Mouse (Mus musculus): ENCODE measurements at regions not wholly inside any gene's neighbourhood (a gene's known extent, or its start where the extent isn't known, plus 50 kb on each side); places are given as distances from the start of the nearest gene placed in this dataset.

DNA sequence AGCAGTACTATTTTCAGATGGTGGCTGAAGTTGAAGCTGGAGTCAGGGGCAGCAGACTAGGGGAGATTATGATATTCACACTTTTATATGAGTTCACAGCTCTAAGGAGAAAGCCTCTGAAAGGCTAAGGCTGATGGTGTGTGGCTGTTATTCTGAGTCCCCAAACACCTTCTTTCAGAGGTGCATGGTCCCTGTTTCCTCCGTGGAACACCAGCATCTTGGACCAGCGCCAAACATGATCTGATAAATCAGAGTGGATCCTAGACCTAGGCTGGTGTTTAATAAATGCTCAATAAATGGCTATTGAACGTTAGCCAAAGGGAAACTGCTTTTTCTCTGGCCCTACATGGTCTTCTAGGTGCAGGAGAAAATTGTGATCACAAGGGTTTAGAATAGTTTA lies 269.2 kb downstream of the Agtpbp1 start:
- DNase-seq (ENCODE audit: low read depth, low spot score) = no peak

DNA sequence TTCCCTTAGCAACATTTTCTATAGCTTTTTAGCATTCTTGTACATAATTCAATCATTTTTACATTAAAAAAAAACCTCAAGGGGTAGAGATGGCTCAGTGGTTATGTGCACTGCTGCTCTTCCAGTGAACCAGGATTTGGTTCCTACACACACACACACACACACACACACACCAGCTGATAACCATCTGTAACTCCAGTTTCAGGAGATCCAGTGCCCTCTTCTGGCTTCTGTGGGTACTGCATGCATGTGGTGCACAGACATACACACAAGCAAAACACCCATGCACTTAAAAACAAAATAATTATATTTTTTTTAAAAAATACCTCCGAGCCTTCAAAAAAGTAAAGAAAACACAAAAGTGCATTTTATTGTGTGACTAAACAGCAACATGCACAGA lies 270.6 kb downstream of the Agtpbp1 start:
- peak; percentile 2 for DNase-seq (ENCODE audit: low read depth, low spot score)

DNA sequence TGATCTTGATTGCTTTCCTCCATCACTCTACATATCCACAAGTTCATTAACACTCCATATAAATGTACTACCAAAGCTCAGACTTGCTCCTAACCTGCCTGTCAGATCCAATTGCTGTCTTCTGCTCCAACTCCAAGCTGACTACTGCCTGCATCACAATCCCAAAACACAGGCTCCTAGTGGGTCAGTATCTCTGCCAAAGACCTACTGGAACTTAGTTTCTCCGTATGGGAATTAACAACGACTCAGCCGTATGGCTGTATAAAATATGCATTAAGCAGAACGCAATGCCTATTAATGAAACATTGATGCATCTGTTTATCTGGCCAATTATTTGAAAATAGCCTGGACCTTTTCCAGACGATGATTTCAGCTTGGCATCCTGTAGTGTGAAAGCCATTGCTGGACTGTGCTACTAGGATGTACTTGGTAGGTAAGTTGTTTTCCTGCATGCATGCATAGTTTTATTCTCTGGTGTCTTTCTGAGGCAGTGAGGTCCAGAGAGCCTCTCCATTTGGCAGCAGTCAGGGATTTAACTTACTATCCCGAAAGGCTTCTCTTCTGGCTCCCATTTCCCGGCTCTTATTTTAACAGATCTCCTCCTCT lies 271.2 kb downstream of the Agtpbp1 start:
- DNase-seq (ENCODE audit: low read depth, low spot score) = no peak

DNA sequence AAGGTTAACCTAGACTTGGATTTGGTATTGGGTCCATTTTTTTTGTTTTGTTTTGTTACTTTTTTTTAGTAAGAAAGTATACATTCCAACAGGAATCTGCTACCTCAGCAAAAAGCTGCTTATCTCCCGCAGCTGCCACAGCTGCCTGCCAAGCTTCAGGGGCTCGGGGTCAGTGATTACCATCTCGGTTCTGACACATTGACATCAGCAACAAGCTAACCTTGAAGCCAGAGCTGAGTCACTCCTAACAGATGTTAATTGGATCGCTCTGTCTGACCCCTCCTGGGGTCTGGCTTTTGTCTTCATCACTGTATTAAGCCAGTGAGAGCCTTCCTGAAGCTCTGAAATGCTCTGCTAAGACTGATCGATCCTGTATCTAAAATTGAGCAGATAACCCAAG lies 292.1 kb downstream of the Agtpbp1 start:
- DNase-seq (ENCODE audit: low read depth, low spot score) = no peak

DNA sequence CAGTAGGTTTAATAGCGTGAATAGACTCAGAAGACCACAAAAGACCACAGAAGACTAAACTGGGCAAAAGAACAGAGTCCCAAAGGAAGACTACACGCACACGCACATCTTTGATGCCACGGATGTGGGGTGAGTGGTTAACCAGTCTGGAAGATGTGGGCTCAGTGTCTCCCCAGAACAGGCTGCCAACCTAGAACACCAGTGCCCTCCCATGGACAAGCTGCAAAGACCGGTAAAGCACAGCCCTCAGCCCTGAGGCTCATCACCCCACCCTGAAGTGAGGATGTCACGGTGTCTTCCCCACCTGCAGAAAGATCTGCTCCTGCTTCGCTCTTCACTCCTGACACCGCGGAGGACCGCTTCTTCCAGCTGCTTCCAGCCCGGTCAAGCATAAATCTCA lies 295.9 kb downstream of the Agtpbp1 start:
- no peak for DNase-seq (ENCODE audit: low read depth, low spot score)

DNA sequence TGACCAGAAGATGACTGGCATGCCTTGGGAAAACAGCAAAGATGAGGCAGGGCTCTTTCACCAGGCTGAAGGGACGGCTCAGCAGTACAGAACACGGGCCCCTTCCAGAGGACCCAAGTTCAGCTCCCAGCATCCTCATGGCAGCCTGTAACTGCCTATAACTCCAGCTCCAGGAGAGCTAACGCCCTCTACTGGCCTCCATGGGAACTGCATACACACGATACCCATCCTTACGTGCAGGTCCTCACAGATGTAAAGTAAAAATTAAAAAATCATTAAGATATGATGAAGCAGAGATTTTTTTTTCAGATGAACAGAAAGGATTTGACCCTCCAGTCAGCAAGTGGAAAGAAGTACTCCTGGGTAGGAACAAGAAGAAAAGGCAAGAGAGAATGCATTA lies 303.8 kb downstream of the Agtpbp1 start:
- DNase-seq (ENCODE audit: low read depth, low spot score) = no peak

DNA sequence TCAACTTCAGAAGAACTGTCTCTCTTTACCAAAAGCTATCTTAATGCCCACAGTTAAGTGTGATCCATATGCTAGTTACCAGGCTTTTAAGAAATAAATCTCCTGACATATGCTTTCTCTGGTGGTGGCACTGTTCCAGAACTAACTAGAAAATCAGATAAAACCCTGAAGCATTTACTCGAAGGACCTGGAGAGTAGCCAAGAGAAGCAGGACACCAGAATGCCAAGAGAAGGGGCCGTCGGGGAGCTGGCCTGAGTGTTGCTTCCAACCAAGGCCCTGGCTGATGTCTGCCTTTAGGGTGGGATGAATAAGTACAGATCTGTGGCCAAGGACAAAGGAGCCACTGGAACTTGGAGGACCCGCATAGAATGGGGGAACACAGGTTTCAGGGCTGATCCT lies 305.9 kb downstream of the Agtpbp1 start:
- DNase-seq (ENCODE audit: low read depth, low spot score) = no peak

DNA sequence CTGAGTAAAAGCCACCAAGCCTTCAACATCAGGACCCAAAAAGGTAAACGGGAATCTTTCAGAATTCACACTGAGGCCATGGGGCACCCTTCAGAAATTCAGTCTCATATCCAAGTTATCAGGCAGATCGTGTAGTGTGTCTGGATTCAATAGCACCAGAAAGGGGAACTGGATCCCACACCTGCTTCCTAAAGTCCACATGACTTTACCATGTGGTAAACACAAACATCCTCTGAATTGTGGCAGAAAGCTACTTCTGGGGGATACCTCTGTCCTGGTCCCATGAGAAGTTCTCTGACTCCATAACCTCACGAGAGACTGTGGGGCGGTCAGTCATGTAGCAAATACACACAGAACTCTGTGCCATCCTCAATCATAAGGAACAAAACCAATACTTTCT lies 313.4 kb downstream of the Agtpbp1 start:
- DNase-seq (ENCODE audit: low read depth, low spot score) = no peak

DNA sequence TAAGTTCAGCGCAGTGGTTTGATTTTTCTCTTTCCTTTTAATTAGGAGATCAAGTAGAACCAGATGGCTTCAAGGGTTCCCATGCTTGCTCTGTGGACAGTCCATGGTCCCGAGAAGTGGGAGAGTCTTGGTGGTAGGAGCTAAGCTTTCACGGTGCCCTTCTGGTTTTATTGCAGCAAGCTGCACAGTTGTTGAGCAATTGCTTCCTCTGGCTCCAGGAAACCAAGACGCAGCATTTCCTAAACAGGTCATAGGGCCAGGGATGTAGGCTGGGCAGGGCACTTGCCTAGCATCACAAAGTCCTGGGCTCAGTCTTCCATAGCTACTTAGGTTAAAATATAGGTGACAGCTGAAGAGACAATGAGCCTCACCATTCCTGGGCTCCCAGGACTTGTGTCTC lies 318.2 kb downstream of the Agtpbp1 start:
- DNase-seq (ENCODE audit: low read depth, low spot score) = no peak

DNA sequence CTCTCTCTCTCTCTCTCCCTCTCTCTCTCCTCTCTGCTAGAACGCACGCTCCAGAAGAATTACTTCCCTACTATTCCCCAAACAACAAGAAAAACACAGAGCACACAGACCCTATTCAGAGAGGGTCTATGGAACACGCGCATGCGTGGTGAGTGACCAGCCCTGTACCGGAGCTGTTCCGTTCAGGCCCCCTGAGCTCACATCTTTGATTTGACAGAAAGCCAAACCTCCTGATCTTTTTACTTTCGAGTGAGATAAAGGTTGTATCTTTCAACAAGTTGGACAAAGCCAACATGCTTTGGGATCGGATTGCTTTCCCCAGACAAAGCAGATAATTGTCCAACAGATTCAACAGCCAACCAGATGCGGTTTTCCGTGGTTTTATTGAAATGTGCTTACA lies 320.9 kb downstream of the Agtpbp1 start:
- no peak for DNase-seq (ENCODE audit: low read depth, low spot score)

DNA sequence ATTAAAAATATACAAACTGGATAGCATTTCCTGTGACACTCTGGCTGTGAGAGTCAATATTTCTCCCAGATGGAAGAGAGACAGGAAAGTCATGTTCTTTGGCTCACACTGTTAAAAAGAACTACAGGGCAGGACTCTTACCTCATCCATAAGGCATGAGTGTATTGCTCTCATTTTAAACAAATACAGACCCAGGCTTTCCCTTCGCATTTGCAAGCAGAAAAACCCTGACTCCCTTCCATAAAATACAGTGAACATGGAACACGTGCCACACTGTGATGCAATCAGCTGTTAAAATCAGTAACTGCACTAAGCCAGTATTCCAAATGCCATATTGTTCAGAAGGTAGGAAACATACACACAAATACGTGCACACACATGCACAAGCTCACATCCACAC lies 323.1 kb downstream of the Agtpbp1 start:
- DNase-seq (ENCODE audit: low read depth, low spot score) = no peak

DNA sequence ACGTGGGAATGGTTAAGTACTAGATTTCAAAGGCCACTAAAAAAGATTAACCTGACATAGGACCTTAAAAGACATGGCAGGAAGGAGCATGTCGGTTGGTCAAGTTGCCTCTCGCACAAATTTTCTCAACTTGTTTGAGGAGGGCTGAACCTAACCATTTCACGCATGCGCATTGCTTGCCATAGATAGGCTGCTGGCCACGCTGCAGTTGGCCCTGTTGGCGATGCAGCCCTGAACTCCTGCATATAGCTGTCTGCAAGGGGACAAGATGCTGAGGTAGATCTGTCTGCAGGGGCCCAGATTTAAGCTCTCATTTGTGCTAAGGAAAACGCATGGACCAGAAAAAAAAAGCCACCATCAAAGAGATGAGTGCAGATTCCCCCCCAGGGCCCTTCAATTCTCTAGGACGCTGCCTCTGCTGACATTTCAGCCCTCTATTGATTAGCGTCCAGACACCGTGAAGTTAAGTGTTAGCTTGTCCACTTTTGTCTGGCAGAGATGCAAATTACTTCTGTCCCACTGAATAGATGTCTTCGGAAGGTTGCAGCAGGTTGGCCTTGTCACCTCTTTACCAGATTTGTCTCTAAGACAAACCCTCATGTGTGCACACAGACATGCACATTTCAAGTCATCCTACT lies 329.1 kb downstream of the Agtpbp1 start:
- no peak for DNase-seq (ENCODE audit: low read depth, low spot score)

DNA sequence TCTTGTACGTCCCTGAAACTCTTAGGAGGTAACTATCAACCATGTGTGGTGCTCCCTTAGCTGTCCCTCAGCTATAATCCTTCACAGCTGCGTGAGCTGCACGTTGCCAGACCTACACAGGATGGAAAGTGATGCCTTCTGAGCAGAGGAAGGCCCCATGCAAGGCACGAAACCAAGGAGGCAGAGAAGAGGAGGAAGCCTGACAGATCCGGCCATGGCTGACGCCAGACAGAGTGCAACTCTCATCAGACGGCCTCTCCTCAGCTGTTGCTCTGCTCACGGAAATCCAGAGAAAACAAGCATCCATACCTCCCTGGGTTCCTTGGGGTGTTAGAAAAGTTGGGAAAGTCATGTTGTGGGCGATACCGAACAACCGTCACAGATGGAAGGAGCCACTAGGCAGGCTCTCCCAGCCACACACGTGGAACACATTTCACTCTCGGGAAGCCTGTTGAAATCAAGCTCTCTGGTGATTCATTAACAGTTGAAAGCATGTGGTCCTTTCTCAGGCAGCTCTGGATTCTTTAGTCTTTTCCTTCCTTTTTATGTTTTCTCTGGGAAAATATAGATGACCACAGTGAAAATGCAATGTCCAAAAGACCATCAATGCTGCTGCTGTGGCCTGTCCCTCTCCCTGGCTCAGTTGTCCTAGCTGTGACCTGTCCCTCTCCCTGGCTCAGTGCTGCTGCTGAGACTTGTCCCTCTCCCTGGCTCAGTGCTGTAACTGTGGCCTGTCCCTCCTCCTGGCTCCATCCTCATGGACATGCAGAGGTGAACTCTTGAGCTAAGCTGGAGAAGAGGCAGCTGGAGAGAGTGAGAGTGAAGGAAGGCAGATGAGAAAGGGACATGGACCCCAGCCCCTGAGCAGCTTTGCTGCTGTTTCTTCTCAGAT lies 331.1 kb downstream of the Agtpbp1 start:
- no peak for DNase-seq (ENCODE audit: low read depth, low spot score)

DNA sequence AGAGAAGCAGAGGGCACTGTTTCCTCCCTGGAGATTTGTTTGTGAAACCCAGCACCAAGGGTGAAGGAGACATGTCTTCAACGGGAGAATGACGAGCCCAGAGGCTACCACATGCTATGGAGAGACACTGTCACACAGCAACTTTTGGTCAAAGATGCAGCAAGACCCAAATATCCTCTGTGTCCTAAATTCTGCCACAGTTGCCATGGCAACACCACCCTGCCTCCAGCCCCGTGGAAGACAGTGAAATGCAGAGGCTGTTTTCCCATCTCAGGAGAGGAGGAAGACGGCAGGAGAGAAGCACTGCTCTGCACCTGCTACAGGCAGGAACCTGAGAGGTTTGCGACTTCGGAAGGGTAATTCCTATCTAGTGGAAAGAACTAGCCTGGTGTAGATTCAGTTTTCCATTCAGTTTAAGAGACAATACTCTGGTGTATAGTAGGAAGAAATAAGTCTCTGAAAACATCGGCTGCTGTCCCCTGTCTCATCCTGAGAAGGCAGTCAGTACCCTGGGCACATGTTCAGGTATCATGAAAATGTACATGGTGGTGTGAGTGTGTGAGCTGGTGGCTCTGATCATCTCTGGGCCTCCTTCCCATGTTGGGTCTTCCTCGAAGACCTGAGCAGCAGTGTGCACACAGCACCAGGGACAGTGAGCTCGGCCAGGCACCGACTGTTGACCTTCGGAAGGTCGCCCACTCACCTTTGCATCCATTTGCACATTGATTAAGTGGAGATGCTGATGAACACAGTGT lies 333.6 kb downstream of the Agtpbp1 start:
- no peak for DNase-seq (ENCODE audit: low read depth, low spot score)

DNA sequence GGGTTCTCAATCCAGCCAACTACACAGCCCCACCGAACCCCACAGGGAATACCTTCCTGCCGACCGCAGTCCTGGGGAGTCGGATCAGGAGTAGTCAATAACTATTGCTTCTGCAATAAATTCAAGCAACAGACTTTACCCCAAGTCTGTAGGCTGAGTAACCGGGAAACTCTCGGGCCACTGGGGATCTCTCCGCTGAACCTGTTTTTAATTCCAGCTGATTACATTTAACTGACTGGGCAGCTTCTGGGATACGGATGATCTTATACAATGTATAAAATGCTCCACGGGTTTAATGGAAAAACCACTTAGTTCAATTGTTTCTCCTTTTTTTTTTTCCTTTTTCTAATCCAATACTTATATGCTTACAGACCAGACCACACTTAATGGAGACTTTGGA lies 336.6 kb downstream of the Agtpbp1 start:
- no peak for DNase-seq (ENCODE audit: low read depth, low spot score)

DNA sequence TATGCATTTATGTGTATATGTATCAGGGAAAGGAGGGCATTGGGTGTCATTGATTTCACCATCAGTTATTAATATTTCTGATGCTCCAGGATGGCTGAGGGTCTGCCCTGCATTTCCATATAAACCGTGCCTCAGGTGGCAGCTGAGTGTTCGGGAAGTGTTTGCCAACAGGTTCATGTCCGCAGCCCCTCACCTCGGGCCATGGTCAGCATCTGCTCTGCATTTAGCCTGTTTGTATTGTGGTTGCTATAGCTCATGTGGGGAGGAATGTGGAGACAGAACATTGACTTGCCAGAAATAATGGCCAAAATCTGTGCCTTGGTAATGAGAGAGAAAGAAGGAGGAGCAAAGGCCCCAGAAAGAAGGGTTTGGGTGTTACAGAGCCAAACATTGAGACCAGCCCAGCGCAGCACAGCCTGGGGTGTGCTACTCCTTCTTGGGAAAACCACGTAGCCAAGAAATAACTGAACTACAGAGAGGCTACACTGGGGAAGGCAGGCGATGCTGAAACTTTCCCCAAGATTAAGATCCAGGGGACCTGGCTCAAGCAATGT lies 338.0 kb downstream of the Agtpbp1 start:
- no peak for DNase-seq (ENCODE audit: low read depth, low spot score)

DNA sequence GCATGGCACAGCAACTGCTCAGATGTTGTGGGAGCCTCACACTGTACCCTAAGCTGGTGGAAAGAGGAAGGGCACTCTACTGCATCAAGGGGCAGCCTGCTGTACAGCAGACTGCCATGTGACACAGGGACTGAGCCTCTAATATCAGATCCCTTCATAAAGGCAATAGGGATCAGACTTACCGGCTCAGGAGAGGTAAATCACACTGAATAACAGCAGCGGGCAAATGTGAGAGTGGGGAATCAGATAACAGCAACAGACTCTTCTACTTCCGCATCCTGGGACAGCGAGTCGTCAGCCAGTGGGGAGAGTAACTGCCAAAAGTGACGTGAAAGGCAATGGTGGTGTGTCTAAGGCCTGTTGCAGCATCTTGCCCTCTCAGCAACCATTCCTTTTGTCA lies 339.0 kb downstream of the Agtpbp1 start:
- DNase-seq (ENCODE audit: low read depth, low spot score) = no peak

DNA sequence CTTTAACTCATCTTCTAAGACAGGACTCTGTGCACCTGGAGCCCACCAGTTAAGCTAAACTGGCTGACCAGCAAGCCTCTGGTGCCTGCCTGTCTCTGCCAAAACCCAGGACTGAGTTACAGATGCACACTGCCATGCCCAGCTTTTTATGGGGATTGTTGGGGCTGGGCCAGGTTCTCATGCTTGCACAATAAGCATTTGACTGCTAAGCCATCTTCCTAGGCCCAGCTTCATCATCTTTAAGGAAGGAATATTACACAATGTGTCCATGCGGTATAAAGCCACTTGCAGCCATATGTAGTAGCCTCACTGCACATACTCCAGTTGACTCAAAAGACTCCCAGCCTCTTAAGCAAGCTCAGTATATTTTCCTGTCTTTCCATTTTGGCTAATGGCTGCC lies 340.4 kb downstream of the Agtpbp1 start:
- DNase-seq (ENCODE audit: low read depth, low spot score) = no peak

DNA sequence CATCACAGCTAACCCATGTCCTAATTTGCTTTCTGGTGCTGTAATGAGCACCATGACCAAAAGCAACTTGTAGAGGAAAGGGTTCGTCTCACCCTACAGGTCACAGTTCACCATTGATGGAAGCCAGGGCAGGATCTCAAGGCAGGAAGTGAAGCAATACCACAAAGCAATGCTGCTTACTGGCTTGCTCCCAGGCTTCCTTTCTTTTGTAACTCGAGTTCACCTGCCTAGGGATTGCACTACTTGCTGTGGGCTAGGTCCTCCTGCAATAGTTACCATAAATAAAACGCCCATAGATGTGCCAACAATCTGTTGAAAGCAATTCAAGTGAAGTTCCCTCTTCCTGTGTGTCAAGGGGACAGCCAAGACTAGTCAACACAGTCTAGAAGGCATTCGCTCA lies 342.4 kb downstream of the Agtpbp1 start:
- DNase-seq (ENCODE audit: low read depth, low spot score) = no peak

DNA sequence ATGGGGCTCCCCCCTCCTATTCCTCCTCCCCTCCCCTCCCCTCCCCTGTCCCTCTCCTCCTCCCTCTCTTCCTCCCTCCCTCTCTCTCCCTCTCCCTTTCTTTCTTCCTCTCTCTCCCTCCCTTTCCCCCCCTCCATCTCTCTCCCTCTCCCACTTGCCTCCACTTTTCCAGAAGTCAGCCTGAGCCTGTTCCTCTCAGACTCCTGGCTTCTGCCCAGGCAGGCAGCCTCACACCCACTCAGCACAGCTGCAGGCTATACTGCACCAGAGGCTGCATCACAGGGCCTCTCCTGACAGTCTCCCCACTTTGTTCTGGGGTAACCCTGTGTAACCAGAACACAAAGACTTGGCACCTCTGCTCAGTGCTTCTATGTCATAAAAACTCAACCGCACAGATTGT lies 346.3 kb downstream of the Agtpbp1 start:
- DNase-seq (ENCODE audit: low read depth, low spot score) = no peak

DNA sequence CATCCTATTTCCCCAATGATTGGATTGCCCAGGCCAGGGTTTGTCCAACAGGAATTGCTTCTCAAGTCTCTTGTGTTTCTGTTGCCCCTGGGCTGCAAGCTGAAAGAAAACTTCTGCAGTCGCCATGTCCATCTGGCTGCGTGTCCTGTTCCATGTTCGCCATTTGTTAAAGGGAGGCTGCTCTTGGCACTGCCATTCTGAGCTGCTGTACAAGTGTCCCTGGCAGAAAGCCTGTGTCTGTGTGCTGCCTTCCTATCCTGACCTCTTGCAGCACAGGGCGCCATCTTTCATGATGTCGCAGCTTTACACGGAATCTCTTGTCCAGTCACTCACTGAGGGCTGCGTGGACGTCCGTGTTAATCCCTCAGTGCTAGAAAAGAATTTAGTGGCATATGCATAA lies 349.2 kb downstream of the Agtpbp1 start:
- no peak for DNase-seq (ENCODE audit: low read depth, low spot score)

DNA sequence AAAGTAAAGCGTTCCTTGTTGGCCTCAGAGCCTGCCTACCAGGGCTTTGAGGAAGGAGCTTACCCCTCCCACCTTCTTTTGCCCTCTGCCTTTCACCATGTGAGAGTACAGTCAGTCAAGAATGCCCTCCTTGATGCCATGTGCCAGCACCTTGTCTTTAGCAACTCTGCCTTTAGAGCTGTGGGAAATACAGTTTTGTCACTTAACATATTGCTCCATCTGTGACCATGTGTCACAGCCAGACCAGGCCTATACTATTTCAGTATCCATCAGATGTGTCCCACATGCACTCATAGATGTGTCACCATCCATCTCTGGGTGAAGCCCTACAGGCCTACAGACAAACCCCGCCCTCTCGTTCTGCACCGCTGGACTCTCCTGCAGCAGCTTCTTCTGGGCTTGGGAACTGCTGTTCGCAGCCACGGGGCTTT lies 355.9 kb downstream of the Agtpbp1 start:
- no peak for DNase-seq (ENCODE audit: low read depth, low spot score)
